In the genomic region with DNA sequence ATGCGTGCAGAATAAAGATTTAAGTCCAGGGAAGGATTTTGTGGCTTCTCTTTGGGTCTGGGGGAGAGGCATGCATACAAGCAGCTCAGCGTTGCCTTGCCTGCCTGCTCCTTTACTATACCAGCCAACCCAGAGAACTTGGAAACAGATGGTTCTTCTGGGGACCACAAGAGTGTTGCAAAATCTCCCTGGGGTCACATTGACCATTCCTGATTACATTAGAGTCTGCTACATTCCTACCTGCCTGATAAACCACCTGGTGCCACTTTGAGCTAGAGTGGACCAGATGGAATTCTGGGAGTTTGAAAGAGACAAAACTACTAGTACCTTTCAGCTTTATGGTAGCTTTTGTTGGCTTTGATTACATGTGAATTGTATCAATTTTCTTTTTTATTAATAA, we compare ENCODE assay signal across 12 mouse cellular contexts. TPM values are rescaled to one million over a fixed set of nuclear protein-coding genes. Genes with fewer than 3 reads are reported as not detected.
DNase-seq lines count a peak whose midpoint lies in the region; ATAC-seq and TF ChIP-seq lines count a peak whose summit lies in the region.
"Had no signal": no experiment of that assay in that cellular context is flagged by ENCODE, and none has a peak within 500 bp of the region (broad histone marks: within the 10 kb centered on the region; RNA-seq: fewer than 3 reads in every experiment).

No protein-coding gene starts in this region.

- no peak for TF ChIP-seq CTCF in CH12.LX (conservative IDR thresholded peaks at IDR 0.05 in 1 of 2, IDR thresholded peaks at IDR 0.05 in 1 of 2; ENCODE audit: low read depth in 2 of 2, low read length in 2 of 2)

- H3K4me2 ChIP-seq in heart, embryonic 16.5 days (ENCODE audit: low read depth, low read length) = peak overlapping the region; percentile 29; the same call in 1 of the 2 replicates
- peak overlapping the region; percentile 30; the same call in 1 of the 2 replicates for H3K4me2 ChIP-seq in CH12.LX (ENCODE audit: insufficient read depth, low read depth, poor library complexity, severe bottlenecking)
- peak overlapping the region; percentile 95 for H3K4me2 ChIP-seq in forebrain, embryonic 13.5 days
- H3K4me2 ChIP-seq in liver, embryonic 16.5 days (ENCODE audit: low read depth, low read length) = peak overlapping the region; percentile 17; the same call in 1 of the 2 replicates

- TF ChIP-seq RAD21 in CH12.LX (IDR thresholded peaks at IDR 0.05; ENCODE audit: low read depth, low read length) = no peak

- 0 out of 2 replicates have a peak overlapping the region, but pooled peaks have one; percentile 3 for H3K9ac ChIP-seq in heart, embryonic 16.5 days (ENCODE audit: low read length)
- no peak overlapping the region for H3K9ac ChIP-seq in CH12.LX (ENCODE audit: insufficient read depth, low read depth)
- H3K9ac ChIP-seq in forebrain, embryonic 13.5 days = no peak overlapping the region
- no peak overlapping the region for H3K9ac ChIP-seq in liver, embryonic 16.5 days (ENCODE audit: low read depth, low read length)

- ATAC-seq in heart, embryonic 16.5 days (replicated peaks; ENCODE audit: extremely low read depth, insufficient read depth, low FRiP score) = no peak
- ATAC-seq in forebrain, embryonic 13.5 days = no peak
- no peak for ATAC-seq in liver, embryonic 16.5 days (ENCODE audit: low read depth)
- ATAC-seq in activated CD4-positive, CD25-positive, alpha-beta regulatory T cell, adult 4 months = no peak

- intact Hi-C loops in heart, postnatal 10 days (cut with DNase I) = no loop called here

- peaks cover 74% of the 10 kb centered on the region for H3K79me2 ChIP-seq in CH12.LX (replicated peaks; ENCODE audit: control insufficient read depth, extremely low read depth, insufficient read depth, poor library complexity, severe bottlenecking)

- H3K27me3 ChIP-seq in heart, embryonic 16.5 days (ENCODE audit: control insufficient read depth, insufficient read depth, low read length) = no peaks in the 10 kb centered on the region
- H3K27me3 ChIP-seq in CH12.LX (replicated peaks) = no peaks in the 10 kb centered on the region
- H3K27me3 ChIP-seq in forebrain, embryonic 13.5 days = no peaks in the 10 kb centered on the region
- no peaks in the 10 kb centered on the region for H3K27me3 ChIP-seq in liver, embryonic 16.5 days (ENCODE audit: control insufficient read depth, insufficient read depth, low read depth, low read length)
- H3K27me3 ChIP-seq: megakaryocyte, embryonic 14.5 days had no signal

- H3K4me3 ChIP-seq in heart, embryonic 16.5 days (ENCODE audit: low read length) = no peak overlapping the region
- H3K4me3 ChIP-seq in CH12.LX (replicated peaks in 1 of 3; ENCODE audit: low read depth in 2 of 3, low read length in 2 of 3, poor library complexity in 1 of 3) = no peak overlapping the region
- peak overlapping the region; percentile 21; the same call in 1 of the 2 replicates for H3K4me3 ChIP-seq in forebrain, embryonic 13.5 days
- no peak overlapping the region for H3K4me3 ChIP-seq in liver, embryonic 16.5 days (ENCODE audit: low read depth, low read length)
- H3K4me3 ChIP-seq: megakaryocyte, embryonic 14.5 days had no signal

- in situ Hi-C loops in CH12.LX (cut with MboI; ENCODE audit: low pct_ligation_motif_present, low pct_unique_long_range_greater_than_20kb, low sequenced_read_pairs) = no loop called here

- no peak for DNase-seq in heart, postnatal 10 days
- DNase-seq in CH12.LX (ENCODE audit: extremely low read depth) = no peak
- DNase-seq in urinary bladder, postnatal 25 days (ENCODE audit: low spot score) = no peak
- DNase-seq in adrenal gland, postnatal 14 days = no peak
- DNase-seq: heart, postnatal 36 days; layer of hippocampus, adult 9-11 months; thymus, postnatal 25 days had no signal

- peaks cover 50% of the 10 kb centered on the region for H3K4me1 ChIP-seq in heart, embryonic 16.5 days (ENCODE audit: control insufficient read depth, insufficient read depth, low read length)
- peaks cover 9 to 57% of the 10 kb centered on the region in 2 experiments for H3K4me1 ChIP-seq in CH12.LX (ENCODE audit: control insufficient read depth in 1 of 2, insufficient read depth in 2 of 2)
- H3K4me1 ChIP-seq in forebrain, embryonic 13.5 days = peaks cover 70% of the 10 kb centered on the region
- peaks cover 36% of the 10 kb centered on the region for H3K4me1 ChIP-seq in liver, embryonic 16.5 days (ENCODE audit: control insufficient read depth, low read depth, low read length)

- no peaks in the 10 kb centered on the region for H3K9me3 ChIP-seq in heart, embryonic 16.5 days (replicated peaks; ENCODE audit: control insufficient read depth, low read length)
- no peaks in the 10 kb centered on the region for H3K9me3 ChIP-seq in CH12.LX (replicated peaks; ENCODE audit: low read length)
- no peaks in the 10 kb centered on the region for H3K9me3 ChIP-seq in forebrain, embryonic 13.5 days (replicated peaks)
- no peaks in the 10 kb centered on the region for H3K9me3 ChIP-seq in liver, embryonic 16.5 days (replicated peaks; ENCODE audit: control insufficient read depth, low read length)
- H3K9me3 ChIP-seq: megakaryocyte, embryonic 14.5 days had no signal

- no peak for TF ChIP-seq EP300 in CH12.LX (IDR thresholded peaks at IDR 0.05; ENCODE audit: low read length)

- no peaks in the 10 kb centered on the region for H3K36me3 ChIP-seq in heart, embryonic 16.5 days (ENCODE audit: control insufficient read depth, insufficient read depth)
- H3K36me3 ChIP-seq in CH12.LX (replicated peaks in 1 of 2; ENCODE audit: control insufficient read depth in 1 of 2, insufficient read depth in 1 of 2, low read length in 1 of 2) = peaks cover 0 to 20% of the 10 kb centered on the region in 2 experiments
- no peaks in the 10 kb centered on the region for H3K36me3 ChIP-seq in forebrain, embryonic 13.5 days (ENCODE audit: poor library complexity, severe bottlenecking)
- H3K36me3 ChIP-seq in liver, embryonic 16.5 days (ENCODE audit: control insufficient read depth, insufficient read depth) = no peaks in the 10 kb centered on the region

- H3K27ac ChIP-seq in heart, embryonic 16.5 days (ENCODE audit: low read length) = no peak overlapping the region
- no peak overlapping the region for H3K27ac ChIP-seq in CH12.LX (ENCODE audit: insufficient read depth, low read depth)
- no peak overlapping the region for H3K27ac ChIP-seq in forebrain, embryonic 13.5 days
- H3K27ac ChIP-seq in liver, embryonic 16.5 days (ENCODE audit: low read length) = no peak overlapping the region

- WGBS in heart, embryonic 16.5 days = 45% methylated on average over 2 of the region's 2 CpGs
- WGBS in forebrain, embryonic 13.5 days = 71% methylated on average over 2 of the region's 2 CpGs
- 62% methylated on average over 2 of the region's 2 CpGs for WGBS in liver, embryonic 16.5 days (ENCODE audit: insufficient replicate concordance)

- no peak for TF ChIP-seq POLR2A in CH12.LX (IDR thresholded peaks at IDR 0.05; ENCODE audit: low read depth, low read length)

- dilution Hi-C loops in CH12.LX (cut with MboI; ENCODE audit: extremely low pct_ligation_motif_present, extremely low pct_unique_long_range_greater_than_20kb, low sequenced_read_pairs) = no loop called here

TF ChIP-seq in CH12.LX, 34 proteins besides CTCF, POLR2A, EP300 and RAD21 (continues in another document):
- TF ChIP-seq GABPA (IDR thresholded peaks at IDR 0.05; ENCODE audit: insufficient replicate concordance, low read depth, low read length) = no peak

RNA-seq across cellular contexts. Expression of gene Srsf4, which starts 3.4 kb away (rescaled TPM):
- 74.4 and 76.8 TPM in 2 replicates for polyA plus RNA-seq in heart, embryonic 16.5 days (2015; fragmentation: Nextera tagmentation; extraction: Ambion mirVana)
- 10 to 100 TPM; 53.6 to 53.7 TPM for total RNA-seq in heart, postnatal 10 days (2021)
- total RNA-seq in CH12.LX (2012; rRNA removed) (47.2 and 54.4 TPM in 2 replicates), CH12.LX (2014; rRNA removed) (13.7 and 14.5 TPM in 2 replicates)
- 101 and 105 TPM in 2 replicates for polyA plus RNA-seq in CH12.LX (2012; ENCODE audit: insufficient read length, low read depth)
- 166 and 168 TPM in 2 replicates for polyA plus RNA-seq in forebrain, embryonic 13.5 days (2015; fragmentation: Nextera tagmentation; extraction: Ambion mirVana)
- polyA plus RNA-seq in liver, embryonic 16.5 days (2015; fragmentation: Nextera tagmentation; extraction: Ambion mirVana) = 51.2 and 51.9 TPM in 2 replicates
- 69.2 and 73.4 TPM in 2 replicates for total RNA-seq in adrenal gland, postnatal 14 days (2021)
- polyA plus RNA-seq in activated CD4-positive, CD25-positive, alpha-beta regulatory T cell, adult 4 months (2017; shearing (Covaris generic)) = 10 to 100 TPM; 10.8 to 12.2 TPM

RNA-seq across cellular contexts. Expression of gene Mecr, which starts 33.6 kb away (rescaled TPM):
- 45.6 and 48.4 TPM in 2 replicates for polyA plus RNA-seq in heart, embryonic 16.5 days (2015; fragmentation: Nextera tagmentation; extraction: Ambion mirVana)
- 10 to 100 TPM; 31.7 to 33.2 TPM for total RNA-seq in heart, postnatal 10 days (2021)
- total RNA-seq in CH12.LX (2012; rRNA removed) (42.8 and 43.0 TPM in 2 replicates), CH12.LX (2014; rRNA removed) (54.6 and 56.4 TPM in 2 replicates)
- 77.1 and 77.3 TPM in 2 replicates for polyA plus RNA-seq in CH12.LX (2012; ENCODE audit: insufficient read length, low read depth)
- polyA plus RNA-seq in forebrain, embryonic 13.5 days (2015; fragmentation: Nextera tagmentation; extraction: Ambion mirVana) = 39.0 and 41.3 TPM in 2 replicates
- 32.8 and 33.0 TPM in 2 replicates for polyA plus RNA-seq in liver, embryonic 16.5 days (2015; fragmentation: Nextera tagmentation; extraction: Ambion mirVana)
- 130 and 140 TPM in 2 replicates for total RNA-seq in adrenal gland, postnatal 14 days (2021)
- 10 to 100 TPM; 27.4 to 30.5 TPM for polyA plus RNA-seq in activated CD4-positive, CD25-positive, alpha-beta regulatory T cell, adult 4 months (2017; shearing (Covaris generic))

RNA-seq across cellular contexts. Expression of gene Ptpru, which starts 38.7 kb away (rescaled TPM):
- polyA plus RNA-seq in heart, embryonic 16.5 days (2015; fragmentation: Nextera tagmentation; extraction: Ambion mirVana) = 1.5 and 2.4 TPM in 2 replicates
- 1 to 10 TPM; 2.0 to 3.0 TPM for total RNA-seq in heart, postnatal 10 days (2021)
- total RNA-seq in CH12.LX (2012; rRNA removed) (0.08 and 0.38 TPM in 2 replicates), CH12.LX (2014; rRNA removed) (not detected in 2 replicates)
- not detected in 2 replicates for polyA plus RNA-seq in CH12.LX (2012; ENCODE audit: insufficient read length, low read depth)
- 31.1 and 34.7 TPM in 2 replicates for polyA plus RNA-seq in forebrain, embryonic 13.5 days (2015; fragmentation: Nextera tagmentation; extraction: Ambion mirVana)
- polyA plus RNA-seq in liver, embryonic 16.5 days (2015; fragmentation: Nextera tagmentation; extraction: Ambion mirVana) = 3.4 and 5.0 TPM in 2 replicates
- 32.4 and 34.6 TPM in 2 replicates for total RNA-seq in adrenal gland, postnatal 14 days (2021)
- under 1 TPM in 1 of 2 experiments, not detected in 1; 0.10 TPM for polyA plus RNA-seq in activated CD4-positive, CD25-positive, alpha-beta regulatory T cell, adult 4 months (2017; shearing (Covaris generic))

RNA-seq across cellular contexts. Expression of gene Tmem200b, which starts 44.7 kb away (rescaled TPM):
- 0.30 and 0.56 TPM in 2 replicates for polyA plus RNA-seq in heart, embryonic 16.5 days (2015; fragmentation: Nextera tagmentation; extraction: Ambion mirVana)
- total RNA-seq in heart, postnatal 10 days (2021) = 10 to 100 TPM; 11.3 to 14.4 TPM
- not detected in 2 replicates for total RNA-seq in CH12.LX (2012; rRNA removed)
- not detected in 2 replicates for total RNA-seq in CH12.LX (2014; rRNA removed)
- not detected in 2 replicates for polyA plus RNA-seq in CH12.LX (2012; ENCODE audit: insufficient read length, low read depth)
- polyA plus RNA-seq in forebrain, embryonic 13.5 days (2015; fragmentation: Nextera tagmentation; extraction: Ambion mirVana) = not detected in 2 replicates
- not detected in 2 replicates for polyA plus RNA-seq in liver, embryonic 16.5 days (2015; fragmentation: Nextera tagmentation; extraction: Ambion mirVana)
- total RNA-seq in adrenal gland, postnatal 14 days (2021) = 8.7 TPM in 2 replicates
- not detected for polyA plus RNA-seq in activated CD4-positive, CD25-positive, alpha-beta regulatory T cell, adult 4 months (2017; shearing (Covaris generic))

Comparison
In these comparisons a context has a peak if more than half of its experiments do, and no peak if none do; other contexts are left out.
1. H3K4me2 ChIP-seq: peak in every context shown above with its lines; median percentile 95 in forebrain, embryonic 13.5 days; 30 in CH12.LX; 29 in heart, embryonic 16.5 days; 17 in liver, embryonic 16.5 days.